Mouse (Mus musculus) embryonic facial prominence, embryonic 14.5 days (tissue): ENCODE measurements at regions not wholly inside any gene's neighbourhood (a gene's known extent, or its start where the extent isn't known, plus 50 kb on each side); places are given as distances from the start of the nearest gene placed in this dataset.

Experiments used
- ATAC-seq: fragments of 200-750 bp; cut with Nextera tagmentation; 2 replicates; pipeline ENCODE4 v1.8.0; 2017; ENCODE audit warnings: low read depth, moderate number of reproducible peaks, moderate TSS enrichment
- DNase-seq: peaks from one replicate; pipeline ENCODE4 v3.0.0-alpha.2; 2015; ENCODE audit warnings: low spot score
- H3K27ac ChIP-seq: fragments of 300-500 bp; sonication (generic); replicated peaks from 2 replicates; pipeline ENCODE4 v1.5.1; 2014; ENCODE audit warnings: low read depth, mild to moderate bottlenecking, low read length, moderate library complexity
- H3K27me3 ChIP-seq: fragments of 300-500 bp; sonication (generic); replicated peaks from 2 replicates; pipeline ENCODE4 v1.6.1; 2014; ENCODE audit warnings: low read length; ENCODE audit not compliant: control insufficient read depth, insufficient read depth
- H3K36me3 ChIP-seq: fragments of 300-500 bp; sonication (generic); 2 replicates; pipeline ENCODE4 v1.6.1; 2014; ENCODE audit warnings: low read length, mixed read lengths; ENCODE audit not compliant: control insufficient read depth, insufficient read depth
- H3K4me1 ChIP-seq: fragments of 300-500 bp; sonication (generic); 2 replicates; pipeline ENCODE4 v1.6.1; 2014; ENCODE audit warnings: antibody characterized with exemption, low read length; ENCODE audit not compliant: control insufficient read depth, insufficient read depth
- H3K4me2 ChIP-seq: fragments of 300-500 bp; sonication (generic); 2 replicates; pipeline ENCODE4 v1.6.1; 2014; ENCODE audit warnings: low read depth, mild to moderate bottlenecking, low read length, moderate library complexity, mixed read lengths
- H3K4me3 ChIP-seq: fragments of 300-500 bp; sonication (generic); 2 replicates; pipeline ENCODE4 v1.5.1; 2014; ENCODE audit warnings: low read depth, mild to moderate bottlenecking, low read length
- H3K9ac ChIP-seq: fragments of 300-500 bp; sonication (generic); 2 replicates; pipeline ENCODE4 v1.6.1; 2014; ENCODE audit warnings: low read depth, mild to moderate bottlenecking, low read length, moderate library complexity, mixed read lengths
- H3K9me3 ChIP-seq: fragments of 300-500 bp; sonication (generic); 2 replicates; pipeline ENCODE4 v1.6.1; 2016; ENCODE audit warnings: low read length; ENCODE audit not compliant: control insufficient read depth
- WGBS: fragments of 180-500 bp; shearing (Covaris S2); extraction: QIAGEN DNeasy Blood & Tissue Kit; methylation state at CpG from one replicate; pipeline ENCODE4 v1.1.7; 2014; 5-methylcytosine and 5-hydroxymethylcytosine counted together

DNA sequence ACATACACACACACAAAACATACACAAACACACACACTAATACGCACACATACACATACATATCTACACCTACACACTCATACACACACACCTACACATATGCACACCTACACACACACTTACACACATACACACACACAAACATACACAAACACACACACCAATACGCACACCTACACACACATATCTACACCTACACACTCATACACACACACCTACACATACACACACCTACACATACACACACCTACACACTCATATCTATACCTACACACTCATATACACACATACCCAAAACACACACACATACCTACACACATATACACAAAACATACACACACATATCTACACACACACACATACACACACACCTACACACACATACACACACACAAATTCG, 179.9 kb upstream of the Frmd6 start:
- ATAC-seq (no peak), DNase-seq (no peak)
- Histone ChIP-seq H3K9ac (no peak overlapping the region), H3K4me3 (no peak overlapping the region), H3K4me2 (no peak overlapping the region), H3K36me3 (no peaks in the 10 kb centered on the region), H3K27ac (no peak overlapping the region), H3K4me1 (peaks cover 11% of the 10 kb centered on the region; the same call in 1 of the 2 replicates), H3K27me3 (no peaks in the 10 kb centered on the region), H3K9me3 (no peaks in the 10 kb centered on the region)
- 75% methylated on average over 3 of the region's 3 CpGs for WGBS

DNA sequence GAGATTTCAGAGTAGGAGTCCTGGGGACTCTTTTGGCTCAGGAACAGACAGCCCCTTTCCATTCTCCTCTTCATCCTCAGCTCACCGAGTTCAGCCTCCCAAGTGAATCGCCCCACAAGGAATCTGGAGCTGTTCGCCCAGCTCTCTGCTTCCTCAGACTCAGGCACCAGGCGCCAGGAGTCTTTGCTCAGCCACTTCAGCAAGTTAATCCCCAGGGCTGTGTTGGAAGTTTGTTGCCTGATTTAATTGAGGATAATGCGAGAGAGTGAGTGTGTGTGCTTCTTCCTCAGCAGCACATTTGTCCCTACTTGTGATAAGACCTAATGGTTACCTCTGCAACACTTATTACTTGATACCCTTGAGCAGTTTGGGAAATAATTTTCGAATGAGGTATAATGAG, 177.8 kb upstream of the Frmd6 start:
- Histone ChIP-seq H3K4me3 (no peak overlapping the region), H3K27me3 (no peaks in the 10 kb centered on the region), H3K9me3 (no peaks in the 10 kb centered on the region), H3K9ac (no peak overlapping the region), H3K27ac (peak overlapping the region; percentile 54; the same call in 1 of the 2 replicates), H3K4me1 (peaks cover 11% of the 10 kb centered on the region; the same call in 1 of the 2 replicates), H3K4me2 (no peak overlapping the region), H3K36me3 (no peaks in the 10 kb centered on the region)
- DNase-seq (peak; percentile 63), ATAC-seq (peak; percentile 22; the same call in 1 of the 2 replicates)
- 29% methylated on average over 6 of the region's 6 CpGs for WGBS

DNA sequence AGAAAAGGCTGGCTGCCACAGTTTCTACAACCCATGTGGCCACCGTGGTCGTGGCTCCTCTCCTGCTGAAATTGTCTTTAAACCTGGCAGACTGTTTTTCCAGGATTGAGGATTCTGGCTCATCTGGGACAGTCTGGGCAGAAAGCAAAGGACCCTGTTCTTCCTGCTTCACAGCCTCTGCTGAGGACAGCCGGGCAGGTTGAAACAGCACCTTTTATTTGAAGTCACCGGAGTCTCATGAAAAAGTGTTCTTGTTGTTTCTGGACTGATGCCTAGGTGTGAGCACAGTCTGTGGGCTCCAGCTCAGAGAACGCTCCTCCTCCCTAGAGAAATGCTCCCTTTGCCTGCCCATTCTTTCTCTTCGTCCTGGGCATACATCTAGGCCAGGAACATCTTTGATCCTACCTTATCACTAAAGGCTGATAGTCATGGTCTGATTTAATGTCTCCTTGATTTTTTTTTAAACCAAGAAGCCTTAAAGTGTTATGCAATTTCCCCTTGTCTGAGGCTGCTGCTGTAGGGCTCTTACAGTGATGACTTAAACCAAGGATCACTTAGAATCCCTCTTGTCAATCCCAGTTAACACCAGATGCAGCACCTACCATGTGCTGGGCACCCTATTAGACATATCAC, 177.0 kb upstream of the Frmd6 start:
- DNase-seq (peak; percentile 82), ATAC-seq (peak; percentile 67)
- Histone ChIP-seq H3K4me2 (no peak overlapping the region), H3K4me1 (peaks cover 11% of the 10 kb centered on the region; the same call in 1 of the 2 replicates), H3K4me3 (no peak overlapping the region), H3K27me3 (no peaks in the 10 kb centered on the region), H3K36me3 (no peaks in the 10 kb centered on the region), H3K27ac (peak overlapping the region; percentile 54), H3K9me3 (no peaks in the 10 kb centered on the region), H3K9ac (no peak overlapping the region)
- WGBS: 57% methylated on average over 6 of the region's 6 CpGs

DNA sequence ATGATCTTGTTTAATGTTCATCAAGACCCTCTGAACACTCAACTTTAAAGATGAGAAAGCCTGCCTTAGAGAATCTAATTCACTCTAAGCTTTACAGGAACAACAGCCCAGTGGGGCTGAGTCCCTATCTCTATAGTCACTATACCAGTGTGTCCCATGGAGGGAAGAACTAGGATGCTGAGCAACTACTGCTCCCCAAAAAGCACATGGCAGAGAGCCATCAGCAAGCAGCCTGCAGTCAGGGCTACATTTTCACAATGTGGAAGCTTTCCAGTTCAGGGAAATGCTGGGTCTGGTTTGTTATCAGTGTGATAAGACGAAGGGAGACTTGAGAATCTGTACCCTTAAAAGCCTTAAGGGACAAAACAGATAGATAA, 176.5 kb upstream of the Frmd6 start:
- H3K27me3 ChIP-seq: no peaks in the 10 kb centered on the region
- no peak for ATAC-seq

DNA sequence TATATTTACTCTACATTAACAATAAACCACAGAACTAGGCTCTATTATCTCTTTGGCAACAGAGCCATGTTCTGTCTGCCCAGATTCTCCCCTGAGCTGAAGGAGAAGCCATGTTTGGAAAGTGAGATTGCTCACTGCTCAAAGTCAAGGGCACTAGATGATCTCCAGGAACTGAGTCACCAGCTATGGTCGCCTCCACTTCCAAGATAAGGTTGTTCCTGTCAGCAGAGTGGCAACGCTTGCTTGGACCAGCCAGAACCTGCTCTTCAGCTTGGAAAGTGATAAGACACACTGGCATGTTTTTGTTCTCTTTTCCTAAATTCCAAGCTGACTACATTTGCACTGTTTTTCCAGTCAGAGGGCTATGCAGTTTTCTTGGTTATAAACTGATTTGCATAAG, 175.6 kb upstream of the Frmd6 start:
- Histone ChIP-seq H3K27ac (no peak overlapping the region; the same call in 1 of the 2 replicates), H3K4me2 (no peak overlapping the region), H3K9ac (no peak overlapping the region), H3K27me3 (no peaks in the 10 kb centered on the region), H3K4me3 (no peak overlapping the region), H3K36me3 (no peaks in the 10 kb centered on the region), H3K9me3 (no peaks in the 10 kb centered on the region), H3K4me1 (peaks cover 11% of the 10 kb centered on the region; the same call in 1 of the 2 replicates)
- no peak for DNase-seq
- WGBS: 73% methylated on average over 2 of the region's 2 CpGs
- no peak for ATAC-seq

More for the DNA sequence above, 176.5 kb upstream of the Frmd6 start:
- WGBS: 75% methylated on average over 1 of the region's 1 CpGs
- H3K27ac ChIP-seq: no peak overlapping the region
- no peak overlapping the region for H3K4me3 ChIP-seq
- H3K9me3 ChIP-seq: no peaks in the 10 kb centered on the region
- H3K36me3 ChIP-seq: no peaks in the 10 kb centered on the region
- peaks cover 11% of the 10 kb centered on the region; the same call in 1 of the 2 replicates for H3K4me1 ChIP-seq
- no peak overlapping the region for H3K9ac ChIP-seq
- H3K4me2 ChIP-seq: no peak overlapping the region
- DNase-seq: no peak

DNA sequence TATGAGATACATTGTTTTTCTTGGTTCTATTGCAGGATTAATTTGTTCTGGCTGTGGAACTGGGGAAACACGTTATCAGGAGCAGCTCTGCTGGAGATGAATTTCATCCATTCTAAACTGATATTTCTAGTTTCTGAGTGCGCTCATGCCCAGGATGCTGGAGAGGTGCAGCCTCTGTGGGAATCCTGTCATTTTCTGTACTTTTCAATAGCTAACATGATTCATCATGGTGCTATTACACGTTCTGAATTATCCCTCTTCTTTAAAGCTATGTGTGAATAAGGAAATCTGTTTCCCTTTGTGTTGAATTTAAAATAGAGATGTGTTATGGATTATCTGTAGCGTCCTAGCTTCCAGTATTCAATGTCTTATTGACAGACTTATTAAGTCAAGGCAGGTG, 174.8 kb upstream of the Frmd6 start:
- Histone ChIP-seq H3K4me2 (no peak overlapping the region), H3K27ac (no peak overlapping the region), H3K27me3 (no peaks in the 10 kb centered on the region), H3K36me3 (no peaks in the 10 kb centered on the region), H3K9me3 (no peaks in the 10 kb centered on the region), H3K4me1 (peaks cover 11% of the 10 kb centered on the region; the same call in 1 of the 2 replicates), H3K4me3 (no peak overlapping the region), H3K9ac (no peak overlapping the region)
- WGBS: 66% methylated on average over 4 of the region's 4 CpGs
- DNase-seq (no peak), ATAC-seq (no peak)

DNA sequence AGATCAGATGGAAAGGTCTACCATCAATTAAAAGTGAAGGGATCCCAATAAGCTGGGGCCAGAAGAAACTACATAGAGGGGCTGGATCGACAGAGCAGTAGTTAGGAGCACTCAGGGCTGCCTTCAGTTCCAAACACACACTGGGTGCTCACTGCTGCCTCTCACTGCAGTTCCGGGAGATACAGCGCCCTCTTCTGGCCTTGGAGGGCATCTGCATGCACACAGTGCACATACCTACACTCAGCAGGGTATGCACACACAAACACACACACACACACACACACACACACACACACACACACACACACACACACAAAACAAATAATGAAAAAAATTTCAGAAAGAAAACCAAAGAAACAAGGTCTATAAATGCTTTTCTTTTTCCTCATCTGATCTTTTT, 172.6 kb upstream of the Frmd6 start:
- no peak overlapping the region for H3K4me3 ChIP-seq
- H3K4me1 ChIP-seq: peaks cover 16% of the 10 kb centered on the region
- ATAC-seq: no peak
- H3K27ac ChIP-seq: no peak overlapping the region
- no peaks in the 10 kb centered on the region for H3K36me3 ChIP-seq
- no peaks in the 10 kb centered on the region for H3K27me3 ChIP-seq
- no peaks in the 10 kb centered on the region for H3K9me3 ChIP-seq
- no peak overlapping the region for H3K4me2 ChIP-seq
- WGBS: 89% methylated on average over 3 of the region's 3 CpGs
- H3K9ac ChIP-seq: no peak overlapping the region
- DNase-seq: no peak

DNA sequence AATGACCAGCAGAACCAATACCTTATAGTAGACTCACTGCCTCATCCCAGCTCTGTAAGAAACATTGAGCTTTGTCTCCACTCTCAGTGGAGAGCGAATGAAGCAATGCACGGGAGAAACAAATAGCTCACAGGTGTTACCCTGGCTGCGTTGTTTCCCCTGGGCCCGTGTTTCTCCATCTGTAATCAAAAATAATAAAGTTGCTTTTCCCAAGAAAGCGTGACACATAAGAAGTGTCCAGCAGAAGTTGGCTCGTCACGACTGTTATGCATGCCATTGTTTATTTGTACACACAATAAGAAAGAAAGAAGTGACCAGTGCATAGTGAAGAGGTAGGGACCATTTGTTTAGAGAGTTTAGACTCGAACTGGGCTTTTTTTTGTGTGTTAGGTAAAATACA, 171.3 kb upstream of the Frmd6 start:
- WGBS: 73% methylated on average over 8 of the region's 8 CpGs
- H3K9ac ChIP-seq: no peak overlapping the region
- no peak for DNase-seq
- H3K4me3 ChIP-seq: no peak overlapping the region
- H3K4me1 ChIP-seq: peaks cover 15% of the 10 kb centered on the region
- no peaks in the 10 kb centered on the region for H3K27me3 ChIP-seq
- H3K36me3 ChIP-seq: no peaks in the 10 kb centered on the region
- no peak for ATAC-seq
- no peak overlapping the region for H3K27ac ChIP-seq
- no peak overlapping the region for H3K4me2 ChIP-seq
- H3K9me3 ChIP-seq: no peaks in the 10 kb centered on the region

DNA sequence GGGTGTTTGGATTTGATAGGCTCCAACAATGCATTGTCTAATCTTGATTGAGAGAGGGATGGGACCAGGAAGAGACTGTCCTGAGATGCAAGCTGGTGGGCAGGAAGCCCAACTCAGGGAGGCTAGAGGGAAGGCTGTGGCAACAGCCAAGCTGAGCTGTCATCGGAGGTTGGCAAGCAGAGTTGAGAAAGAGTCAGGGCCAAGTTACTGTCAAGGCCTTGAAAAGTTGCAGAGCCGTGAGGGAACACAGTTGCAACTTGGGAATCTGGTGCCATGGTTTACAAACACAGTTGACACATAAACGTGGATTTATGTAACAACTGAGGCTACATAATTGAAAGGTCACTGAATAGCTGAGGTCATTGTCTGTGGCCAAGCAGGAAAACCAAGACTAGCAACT, 170.8 kb upstream of the Frmd6 start:
- Histone ChIP-seq H3K27ac (no peak overlapping the region), H3K4me1 (peaks cover 13% of the 10 kb centered on the region), H3K27me3 (no peaks in the 10 kb centered on the region), H3K36me3 (no peaks in the 10 kb centered on the region), H3K9me3 (no peaks in the 10 kb centered on the region), H3K4me2 (no peak overlapping the region), H3K9ac (no peak overlapping the region), H3K4me3 (no peak overlapping the region)
- DNase-seq (peak; percentile 57), ATAC-seq (no peak)
- 62% methylated on average over 3 of the region's 3 CpGs for WGBS
